ENCODE assay signal across 13 mouse cellular contexts in genomic region chr2:73502863-73503429, GRCm38 (mm10). TPM values are rescaled to one million over a fixed set of nuclear protein-coding genes. Genes with fewer than 3 reads are reported as not detected.
A peak's percentile ranks its signal among the peaks of the same experiment; 100 is the strongest.
DNase-seq lines count a peak whose midpoint lies in the region; ATAC-seq and TF ChIP-seq lines count a peak whose summit lies in the region.
"Had no signal": no experiment of that assay in that cellular context is flagged by ENCODE, and none has a peak within 500 bp of the region (broad histone marks: within the 10 kb centered on the region; RNA-seq: fewer than 3 reads in every experiment).

No protein-coding gene starts in this region.

- H3K9ac ChIP-seq in intestine, embryonic 14.5 days (ENCODE audit: low read length), result no peak overlapping the region
- H3K9ac ChIP-seq in intestine, postnatal 0 days (ENCODE audit: low read depth, low read length), result no peak overlapping the region
- no peak overlapping the region for H3K9ac ChIP-seq in liver, embryonic 16.5 days (ENCODE audit: low read depth, low read length)

- no peaks in the 10 kb centered on the region for H3K9me3 ChIP-seq in intestine, embryonic 14.5 days (ENCODE audit: control insufficient read depth, low read length)
- no peaks in the 10 kb centered on the region for H3K9me3 ChIP-seq in intestine, postnatal 0 days (ENCODE audit: control insufficient read depth)
- H3K9me3 ChIP-seq in liver, embryonic 16.5 days (replicated peaks; ENCODE audit: control insufficient read depth, low read length), result no peaks in the 10 kb centered on the region
- H3K9me3 ChIP-seq: G1E; midbrain, embryonic 10.5 days had no signal

- WGBS in intestine, embryonic 14.5 days, result 81% methylated on average over 10 of the region's 10 CpGs
- WGBS in intestine, postnatal 0 days, result 79% methylated on average over 10 of the region's 10 CpGs
- 33% methylated on average over 10 of the region's 10 CpGs for WGBS in liver, embryonic 16.5 days (ENCODE audit: insufficient replicate concordance)

- H3K36me3 ChIP-seq in intestine, embryonic 14.5 days (ENCODE audit: control insufficient read depth, insufficient read depth, low read length), result peaks cover 4% of the 10 kb centered on the region; the same call in 1 of the 2 replicates
- H3K36me3 ChIP-seq in intestine, postnatal 0 days (ENCODE audit: control insufficient read depth, insufficient read depth), result no peaks in the 10 kb centered on the region
- no peaks in the 10 kb centered on the region for H3K36me3 ChIP-seq in liver, embryonic 16.5 days (ENCODE audit: control insufficient read depth, insufficient read depth)
- H3K36me3 ChIP-seq: G1E had no signal

- no peak for TF ChIP-seq CTCF in intestine, postnatal 0 days (IDR thresholded peaks at IDR 0.05; ENCODE audit: low read depth)

- no peak overlapping the region for H3K4me3 ChIP-seq in intestine, embryonic 14.5 days (ENCODE audit: low read depth, low read length)
- no peak overlapping the region for H3K4me3 ChIP-seq in intestine, postnatal 0 days (ENCODE audit: low read depth, low read length)
- no peak overlapping the region for H3K4me3 ChIP-seq in liver, embryonic 16.5 days (ENCODE audit: low read depth, low read length)
- H3K4me3 ChIP-seq: midbrain, embryonic 10.5 days had no signal

- H3K4me2 ChIP-seq in intestine, embryonic 14.5 days (ENCODE audit: low read length), result no peak overlapping the region
- H3K4me2 ChIP-seq in intestine, postnatal 0 days (replicated peaks; ENCODE audit: low read depth), result no peak overlapping the region
- peak overlapping the region; percentile 17; the same call in 1 of the 2 replicates for H3K4me2 ChIP-seq in liver, embryonic 16.5 days (ENCODE audit: low read depth, low read length)

- no peak for DNase-seq in intestine, embryonic 14.5 days (ENCODE audit: low spot score)
- peak; percentile 90 for DNase-seq in MEL-GATA-1-ER (ENCODE audit: extremely low read depth, low read depth)
- DNase-seq in urinary bladder, postnatal 25 days (ENCODE audit: low spot score), result no peak
- no peak for DNase-seq in adrenal gland, postnatal 36 days
- DNase-seq: adrenal gland, postnatal 14 days; embryo, embryonic 11 days; kidney, postnatal 25 days had no signal

- ATAC-seq in intestine, embryonic 14.5 days (replicated peaks; ENCODE audit: low FRiP score, low TSS enrichment, low read depth), result 0 out of 2 replicates have a peak, but pooled peaks have one; percentile 9
- ATAC-seq in intestine, postnatal 0 days, result no peak
- ATAC-seq in erythroblast, adult 5-6 weeks (replicated peaks; ENCODE audit: low FRiP score, poor library complexity, severe bottlenecking), result peak; percentile 85
- peak; percentile 81 for ATAC-seq in liver, embryonic 16.5 days (ENCODE audit: low read depth)
- no peak for ATAC-seq in cerebellum, adult (ENCODE audit: insufficient number of reproducible peaks, low FRiP score, low TSS enrichment)

- no peaks in the 10 kb centered on the region for H3K27me3 ChIP-seq in intestine, embryonic 14.5 days (replicated peaks; ENCODE audit: control insufficient read depth, insufficient read depth, low read length)
- no peaks in the 10 kb centered on the region for H3K27me3 ChIP-seq in intestine, postnatal 0 days (replicated peaks; ENCODE audit: control insufficient read depth, insufficient read depth, low read length)
- no peaks in the 10 kb centered on the region for H3K27me3 ChIP-seq in liver, embryonic 16.5 days (ENCODE audit: control insufficient read depth, insufficient read depth, low read depth, low read length)

- H3K27ac ChIP-seq in intestine, embryonic 14.5 days (ENCODE audit: low read depth), result no peak overlapping the region
- H3K27ac ChIP-seq in intestine, postnatal 0 days (ENCODE audit: low read depth, low read length), result no peak overlapping the region
- no peak overlapping the region for H3K27ac ChIP-seq in liver, embryonic 16.5 days (ENCODE audit: low read length)
- H3K27ac ChIP-seq: midbrain, embryonic 10.5 days had no signal

- peaks cover 18% of the 10 kb centered on the region for H3K4me1 ChIP-seq in intestine, embryonic 14.5 days (replicated peaks; ENCODE audit: control insufficient read depth, insufficient read depth, low read length)
- no peaks in the 10 kb centered on the region; the same call in 1 of the 2 replicates for H3K4me1 ChIP-seq in intestine, postnatal 0 days (replicated peaks; ENCODE audit: control insufficient read depth, insufficient read depth, low read length)
- peaks cover 4% of the 10 kb centered on the region for H3K4me1 ChIP-seq in liver, embryonic 16.5 days (ENCODE audit: control insufficient read depth, low read depth, low read length)
- H3K4me1 ChIP-seq: midbrain, embryonic 10.5 days had no signal

RNA-seq across cellular contexts. Expression of gene Wipf1, which starts 26.6 kb away (rescaled TPM):
- polyA plus RNA-seq in intestine, embryonic 14.5 days (2014; fragmentation: Nextera tagmentation; extraction: Ambion mirVana), result 13.6 and 14.4 TPM in 2 replicates
- 9.9 and 10.3 TPM in 2 replicates for polyA plus RNA-seq in intestine, postnatal 0 days (2015; fragmentation: Nextera tagmentation; extraction: Ambion mirVana)
- total RNA-seq in erythroblast, adult 5-6 weeks (2015; ENCODE audit: low replicate concordance), result 17.3 and 23.6 TPM in 2 replicates
- 4.5 and 4.7 TPM in 2 replicates for total RNA-seq in erythroblast, adult 5-6 weeks (2017; ENCODE audit: low replicate concordance)
- 3.2 and 4.1 TPM in 2 replicates for polyA plus RNA-seq in liver, embryonic 16.5 days (2015; fragmentation: Nextera tagmentation; extraction: Ambion mirVana)
- total RNA-seq in adrenal gland, postnatal 36 days (2021), result 10 to 100 TPM; 13.3 to 19.6 TPM

Comparison
In these comparisons a context has a peak if more than half of its experiments do, and no peak if none do; other contexts are left out.
1. ATAC-seq: peak in intestine, embryonic 14.5 days (single experiment), erythroblast, adult 5-6 weeks (single experiment) and liver, embryonic 16.5 days (single experiment); none in intestine, postnatal 0 days (single experiment) and cerebellum, adult (single experiment).